9 mouse cellular contexts compared by ENCODE assay signal in the genomic region with DNA sequence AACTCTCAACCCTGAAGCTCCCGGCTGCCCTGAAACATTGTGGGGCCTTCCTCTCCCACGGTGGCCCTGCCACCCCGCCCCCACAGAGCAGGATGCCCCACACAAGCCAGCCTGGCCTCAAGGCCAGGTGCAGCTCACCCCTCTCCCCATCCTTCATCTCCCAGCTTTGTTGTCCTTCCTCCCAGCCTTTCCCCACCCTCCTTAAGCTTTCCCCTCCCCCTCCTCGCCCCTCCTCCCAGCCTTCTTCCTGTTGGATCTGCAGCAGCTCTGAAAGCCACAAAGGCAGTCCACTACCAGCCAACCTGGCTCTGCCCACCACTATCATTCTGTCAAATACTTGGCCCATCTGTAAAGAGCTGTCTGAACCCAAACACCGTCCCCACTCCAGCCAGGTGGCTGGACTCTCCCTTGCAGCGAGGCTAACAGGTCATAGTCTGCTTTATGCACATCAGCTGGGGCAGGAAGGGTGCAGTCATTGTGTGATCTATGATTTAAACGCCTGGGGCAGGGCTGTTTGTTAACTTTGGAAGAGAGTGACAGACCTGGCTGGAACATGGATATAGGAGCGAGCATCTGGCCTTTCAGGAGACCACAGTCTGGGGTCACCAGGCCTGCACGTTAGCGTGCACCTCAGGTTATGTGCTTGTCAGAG.
DNase-seq lines count a peak whose midpoint lies in the region; ATAC-seq and TF ChIP-seq lines count a peak whose summit lies in the region.
"Had no signal": no experiment of that assay in that cellular context is flagged by ENCODE, and none has a peak within 500 bp of the region (broad histone marks: within the 10 kb centered on the region; RNA-seq: fewer than 3 reads in every experiment).

No protein-coding gene starts in this region.

- peak overlapping the region; percentile 76 for H3K27ac ChIP-seq in forebrain, embryonic 12.5 days
- no peak overlapping the region for H3K27ac ChIP-seq in forebrain, embryonic 15.5 days (replicated peaks)
- no peak overlapping the region for H3K27ac ChIP-seq in ES-Bruce4 (ENCODE audit: insufficient read depth, low read length)
- H3K27ac ChIP-seq in hindbrain, embryonic 15.5 days (replicated peaks): no peak overlapping the region
- peak overlapping the region; percentile 56 for H3K27ac ChIP-seq in liver, embryonic 12.5 days
- H3K27ac ChIP-seq: layer of hippocampus, adult 2 months had no signal

- peaks cover 29% of the 10 kb centered on the region for H3K4me1 ChIP-seq in forebrain, embryonic 12.5 days
- H3K4me1 ChIP-seq in forebrain, embryonic 15.5 days: peaks cover 12% of the 10 kb centered on the region; the same call in 1 of the 2 replicates
- no peaks in the 10 kb centered on the region for H3K4me1 ChIP-seq in ES-Bruce4 (ENCODE audit: control insufficient read depth, insufficient read depth, low read length)
- peaks cover 16% of the 10 kb centered on the region for H3K4me1 ChIP-seq in hindbrain, embryonic 15.5 days (replicated peaks)
- H3K4me1 ChIP-seq in liver, embryonic 12.5 days: 0 out of 2 replicates have a peak, but pooled peaks cover 8% of the 10 kb centered on the region

- WGBS in forebrain, embryonic 12.5 days: 38% methylated on average over 9 of the region's 10 CpGs
- 56% methylated on average over 10 of the region's 10 CpGs for WGBS in forebrain, embryonic 15.5 days
- WGBS in hindbrain, embryonic 15.5 days: 41% methylated on average over 9 of the region's 10 CpGs
- WGBS in liver, embryonic 12.5 days (ENCODE audit: insufficient replicate concordance): 36% methylated on average over 9 of the region's 10 CpGs

- no peak for TF ChIP-seq EP300 in ES-Bruce4 (IDR thresholded peaks at IDR 0.05; ENCODE audit: insufficient read depth, low read depth, low read length)

- TF ChIP-seq POLR2A in ES-Bruce4 (IDR thresholded peaks at IDR 0.05; ENCODE audit: insufficient read depth, low read length): no peak

- 0 out of 2 replicates have a peak, but pooled peaks cover 10% of the 10 kb centered on the region for H3K27me3 ChIP-seq in forebrain, embryonic 12.5 days
- H3K27me3 ChIP-seq in forebrain, embryonic 15.5 days: no peaks in the 10 kb centered on the region
- no peaks in the 10 kb centered on the region for H3K27me3 ChIP-seq in ES-Bruce4 (ENCODE audit: control insufficient read depth, insufficient read depth, low read length, poor library complexity, severe bottlenecking)
- H3K27me3 ChIP-seq in hindbrain, embryonic 15.5 days: no peaks in the 10 kb centered on the region
- no peaks in the 10 kb centered on the region for H3K27me3 ChIP-seq in liver, embryonic 12.5 days (replicated peaks)

- peak; percentile 18; the same call in 1 of the 2 replicates for ATAC-seq in forebrain, embryonic 12.5 days (ENCODE audit: low FRiP score)
- ATAC-seq in forebrain, embryonic 15.5 days (replicated peaks): no peak
- peak; percentile 29; the same call in 1 of the 2 replicates for ATAC-seq in hindbrain, embryonic 15.5 days (ENCODE audit: low FRiP score, low read depth)
- ATAC-seq in liver, embryonic 12.5 days: no peak

- TF ChIP-seq CTCF in ES-Bruce4 (IDR thresholded peaks at IDR 0.05; ENCODE audit: low read depth, low read length): no peak

- no peaks in the 10 kb centered on the region for H3K36me3 ChIP-seq in forebrain, embryonic 12.5 days (replicated peaks)
- no peaks in the 10 kb centered on the region for H3K36me3 ChIP-seq in forebrain, embryonic 15.5 days
- no peaks in the 10 kb centered on the region for H3K36me3 ChIP-seq in ES-Bruce4 (ENCODE audit: control insufficient read depth, insufficient read depth, low read length, poor library complexity, severe bottlenecking)
- no peaks in the 10 kb centered on the region for H3K36me3 ChIP-seq in hindbrain, embryonic 15.5 days
- no peaks in the 10 kb centered on the region for H3K36me3 ChIP-seq in liver, embryonic 12.5 days

- no peak overlapping the region for H3K4me3 ChIP-seq in forebrain, embryonic 12.5 days (replicated peaks)
- no peak overlapping the region for H3K4me3 ChIP-seq in forebrain, embryonic 15.5 days
- 0 out of 2 replicates have a peak overlapping the region, but pooled peaks have one; percentile 10 for H3K4me3 ChIP-seq in ES-Bruce4 (ENCODE audit: low read depth, low read length)
- H3K4me3 ChIP-seq in hindbrain, embryonic 15.5 days: no peak overlapping the region
- H3K4me3 ChIP-seq in liver, embryonic 12.5 days: no peak overlapping the region
- H3K4me3 ChIP-seq: layer of hippocampus, adult 2 months had no signal

- no peak overlapping the region for H3K9ac ChIP-seq in forebrain, embryonic 12.5 days
- H3K9ac ChIP-seq in forebrain, embryonic 15.5 days (replicated peaks): no peak overlapping the region
- no peak overlapping the region for H3K9ac ChIP-seq in ES-Bruce4 (ENCODE audit: low read depth, poor library complexity, severe bottlenecking)
- H3K9ac ChIP-seq in hindbrain, embryonic 15.5 days: no peak overlapping the region
- H3K9ac ChIP-seq in liver, embryonic 12.5 days: no peak overlapping the region

- H3K9me3 ChIP-seq in forebrain, embryonic 12.5 days: no peaks in the 10 kb centered on the region
- H3K9me3 ChIP-seq in forebrain, embryonic 15.5 days: no peaks in the 10 kb centered on the region
- H3K9me3 ChIP-seq in ES-Bruce4 (replicated peaks; ENCODE audit: control insufficient read depth, insufficient read depth, low read length, poor library complexity, severe bottlenecking): no peaks in the 10 kb centered on the region
- no peaks in the 10 kb centered on the region for H3K9me3 ChIP-seq in hindbrain, embryonic 15.5 days
- H3K9me3 ChIP-seq in liver, embryonic 12.5 days (replicated peaks): no peaks in the 10 kb centered on the region

- H3K4me2 ChIP-seq in forebrain, embryonic 12.5 days: no peak overlapping the region
- H3K4me2 ChIP-seq in forebrain, embryonic 15.5 days (replicated peaks): no peak overlapping the region
- no peak overlapping the region for H3K4me2 ChIP-seq in hindbrain, embryonic 15.5 days
- no peak overlapping the region for H3K4me2 ChIP-seq in liver, embryonic 12.5 days

- DNase-seq in urinary bladder, postnatal 36 days (ENCODE audit: low spot score in 2 of 2): no peak
- DNase-seq in gastrocnemius, adult 18-20 months (ENCODE audit: low spot score): no peak
- no peak for DNase-seq in cerebellum, adult 18-20 months

Comparison
In these comparisons a context has a peak if more than half of its experiments do, and no peak if none do; other contexts are left out.
1. ATAC-seq: peak in forebrain, embryonic 12.5 days (single experiment) and hindbrain, embryonic 15.5 days (single experiment); none in forebrain, embryonic 15.5 days (single experiment) and liver, embryonic 12.5 days (single experiment).
2. H3K27ac ChIP-seq: peak in forebrain, embryonic 12.5 days (single experiment) and liver, embryonic 12.5 days (single experiment); none in forebrain, embryonic 15.5 days (single experiment), ES-Bruce4 (single experiment) and hindbrain, embryonic 15.5 days (single experiment).